Mouse (Mus musculus): ENCODE data around the gene Lexm. TPM values are rescaled to one million over a fixed set of nuclear protein-coding genes. Genes with fewer than 3 reads are reported as not detected.

Lexm gene
- total and polyA plus RNA-seq, 3 experiments = 0.19 to 0.21 TPM; not detected in 1

DNA sequence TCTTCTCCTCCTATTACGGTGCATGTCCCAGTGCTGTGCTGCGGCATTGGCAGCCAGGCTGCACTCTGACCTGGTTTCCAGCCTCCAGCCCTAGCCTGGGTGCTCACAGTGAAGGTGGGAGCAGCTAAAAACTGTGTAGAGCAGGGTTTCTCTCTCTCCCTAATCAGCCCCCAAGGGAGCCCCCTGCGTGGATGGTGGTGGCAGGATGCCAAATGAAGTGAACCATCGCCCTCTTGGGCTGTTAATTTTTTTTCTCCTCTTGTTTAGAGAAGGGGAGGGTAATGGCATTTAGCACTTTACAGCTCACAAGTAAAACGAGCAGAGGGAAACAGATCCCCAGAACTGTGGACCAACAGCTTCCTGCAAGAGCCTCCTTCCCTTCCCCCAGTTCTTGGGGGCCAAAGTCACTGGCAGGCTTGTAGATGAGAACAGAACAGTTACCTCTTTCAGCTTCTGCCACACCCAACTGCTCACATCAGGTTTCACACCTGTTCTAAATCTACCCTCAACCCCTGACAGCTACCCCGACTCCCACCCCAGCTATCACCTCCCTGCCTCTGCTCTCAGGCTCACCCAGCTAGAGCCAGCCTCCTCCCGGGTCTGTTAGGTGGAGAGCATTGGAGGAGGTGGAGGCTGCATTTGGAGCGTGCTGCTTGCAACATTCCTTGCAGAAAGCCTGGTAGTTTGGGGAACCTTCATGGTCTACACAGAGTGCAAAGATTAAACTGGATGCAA lies 26.6 kb upstream of the Lexm start:
- TF ChIP-seq CTCF (conservative IDR thresholded peaks at IDR 0.05 in 1 of 2, IDR thresholded peaks at IDR 0.05 in 1 of 2; ENCODE audit: low read depth in 2 of 2, low read length in 2 of 2) (no peak), ELF1 (IDR thresholded peaks at IDR 0.05; ENCODE audit: low read depth, low read length) (no peak), ZKSCAN1 (IDR thresholded peaks at IDR 0.05; ENCODE audit: borderline replicate concordance, low read depth, low read length) (no peak), RCOR1 (conservative IDR thresholded peaks at IDR 0.05; ENCODE audit: low read depth, low read length) (no peak), BHLHE40 (IDR thresholded peaks at IDR 0.05; ENCODE audit: low read depth, low read length) (no peak), ZMIZ1 (IDR thresholded peaks at IDR 0.05; ENCODE audit: low read depth, low read length) (no peak), TCF12 (IDR thresholded peaks at IDR 0.05; ENCODE audit: low read depth, low read length) (no peak), SIN3A (IDR thresholded peaks at IDR 0.05; ENCODE audit: low read length) (no peak), GABPA (IDR thresholded peaks at IDR 0.05; ENCODE audit: insufficient replicate concordance, low read depth, low read length) (no peak), IRF4 (IDR thresholded peaks at IDR 0.05; ENCODE audit: low read depth, low read length) (no peak), EP300 (IDR thresholded peaks at IDR 0.05; ENCODE audit: low read length) (no peak), KAT2A (IDR thresholded peaks at IDR 0.05; ENCODE audit: insufficient replicate concordance, low read length) (no peak), CHD1 (IDR thresholded peaks at IDR 0.05; ENCODE audit: low read depth, low read length) (no peak), MAZ (IDR thresholded peaks at IDR 0.05; ENCODE audit: low read depth, low read length) (no peak), JUND (conservative IDR thresholded peaks at IDR 0.05; ENCODE audit: low read depth, low read length) (no peak), SMC3 (IDR thresholded peaks at IDR 0.05; ENCODE audit: low read depth, low read length) (no peak), POLR2A (IDR thresholded peaks at IDR 0.05; ENCODE audit: low read depth, low read length) (no peak), ETS1 (conservative IDR thresholded peaks at IDR 0.05; ENCODE audit: low read depth, low read length) (no peak), MAX (IDR thresholded peaks at IDR 0.05; ENCODE audit: low read length) (no peak), NELFE (IDR thresholded peaks at IDR 0.05; ENCODE audit: low read depth, low read length) (no peak)
- no peak overlapping the region for H3K4me3 ChIP-seq (replicated peaks in 1 of 3; ENCODE audit: low read depth in 2 of 3, low read length in 2 of 3, poor library complexity in 1 of 3)
- H3K9ac ChIP-seq (ENCODE audit: insufficient read depth, low read depth) = no peak overlapping the region
- no peaks in the 10 kb centered on the region for H3K36me3 ChIP-seq (replicated peaks in 1 of 2; ENCODE audit: control insufficient read depth in 1 of 2, insufficient read depth in 1 of 2, low read length in 1 of 2)
- peaks cover 27% of the 10 kb centered on the region for H3K27me3 ChIP-seq (replicated peaks)
- no peak overlapping the region for H3K27ac ChIP-seq (ENCODE audit: insufficient read depth, low read depth)
- in situ Hi-C loops (cut with MboI; ENCODE audit: low pct_ligation_motif_present, low pct_unique_long_range_greater_than_20kb, low sequenced_read_pairs) (loop anchor here (25.0 kb wide), 1 partner anchor 519 kb away; no protein-coding TSS in a partner anchor), dilution Hi-C loops (cut with MboI; ENCODE audit: extremely low pct_ligation_motif_present, extremely low pct_unique_long_range_greater_than_20kb, low sequenced_read_pairs) (no loop called here)
- peaks cover 3 to 18% of the 10 kb centered on the region in 2 experiments; a peak in 2 of 4 replicates for H3K4me1 ChIP-seq (ENCODE audit: control insufficient read depth in 1 of 2, insufficient read depth in 2 of 2)
- no peaks in the 10 kb centered on the region for H3K79me2 ChIP-seq (replicated peaks; ENCODE audit: control insufficient read depth, extremely low read depth, insufficient read depth, poor library complexity, severe bottlenecking)
- DNase-seq (ENCODE audit: extremely low read depth) = no peak
- no peak overlapping the region for H3K4me2 ChIP-seq (ENCODE audit: insufficient read depth, low read depth, poor library complexity, severe bottlenecking)
- peaks cover 13% of the 10 kb centered on the region for H3K9me3 ChIP-seq (replicated peaks; ENCODE audit: low read length)

DNA sequence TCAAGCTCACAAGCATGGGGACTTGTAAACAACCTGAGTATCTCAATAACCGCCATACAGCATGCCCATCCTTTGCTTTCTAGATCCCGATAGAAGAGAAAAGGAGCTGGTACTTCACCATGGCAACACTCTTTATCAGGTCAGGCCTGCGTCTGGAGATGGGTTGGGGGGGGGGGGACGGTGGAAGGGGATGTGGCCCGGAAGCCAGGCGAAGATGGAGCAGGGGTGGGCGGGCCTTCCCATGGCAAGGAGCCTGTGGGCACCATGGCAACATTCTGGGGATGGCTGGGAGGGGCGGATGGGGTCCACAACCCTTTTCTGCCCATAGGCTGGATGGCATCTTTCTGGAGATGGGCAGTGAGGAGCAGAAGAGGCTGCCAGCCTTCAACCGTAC lies 17.0 kb upstream of the Lexm start:
- dilution Hi-C loops (cut with MboI; ENCODE audit: extremely low pct_ligation_motif_present, extremely low pct_unique_long_range_greater_than_20kb, low sequenced_read_pairs) = no loop called here
- no peak for TF ChIP-seq MAZ (IDR thresholded peaks at IDR 0.05; ENCODE audit: low read depth, low read length)
- TF ChIP-seq TBP (conservative IDR thresholded peaks at IDR 0.05; ENCODE audit: low read depth, low read length) = no peak
- TF ChIP-seq JUND (conservative IDR thresholded peaks at IDR 0.05; ENCODE audit: low read depth, low read length) = no peak
- TF ChIP-seq CHD1 (IDR thresholded peaks at IDR 0.05; ENCODE audit: low read depth, low read length) = no peak
- no peak for TF ChIP-seq USF1 (IDR thresholded peaks at IDR 0.05; ENCODE audit: low read depth, low read length)
- TF ChIP-seq PAX5 (IDR thresholded peaks at IDR 0.05; ENCODE audit: low read length) = no peak
- no peak for TF ChIP-seq HCFC1 (IDR thresholded peaks at IDR 0.05; ENCODE audit: low read depth, low read length)
- no peak for TF ChIP-seq ELF1 (IDR thresholded peaks at IDR 0.05; ENCODE audit: low read depth, low read length)
- TF ChIP-seq POLR2A (IDR thresholded peaks at IDR 0.05; ENCODE audit: low read depth, low read length) = no peak
- TF ChIP-seq ZC3H11A (IDR thresholded peaks at IDR 0.05; ENCODE audit: low read depth, low read length) = no peak
- no peak for TF ChIP-seq BHLHE40 (IDR thresholded peaks at IDR 0.05; ENCODE audit: low read depth, low read length)
- no peak for TF ChIP-seq JUN (IDR thresholded peaks at IDR 0.05; ENCODE audit: insufficient read depth, low read depth, low read length)
- TF ChIP-seq EP300 (IDR thresholded peaks at IDR 0.05; ENCODE audit: low read length) = no peak
- no peak for TF ChIP-seq ETS1 (conservative IDR thresholded peaks at IDR 0.05; ENCODE audit: low read depth, low read length)
- no peak for TF ChIP-seq USF2 (conservative IDR thresholded peaks at IDR 0.05; ENCODE audit: low read depth, low read length)
- no peak for TF ChIP-seq MAFK (IDR thresholded peaks at IDR 0.05; ENCODE audit: insufficient replicate concordance, low read length)
- no peak for TF ChIP-seq MYC (IDR thresholded peaks at IDR 0.05; ENCODE audit: low read depth, low read length)
- no peak for TF ChIP-seq UBTF (IDR thresholded peaks at IDR 0.05; ENCODE audit: low read depth, low read length)

More for the DNA sequence above, 17.0 kb upstream of the Lexm start:
- Histone ChIP-seq H3K9me3 (replicated peaks; ENCODE audit: low read length) (peaks cover 3% of the 10 kb centered on the region), H3K4me1 (ENCODE audit: control insufficient read depth in 1 of 2, insufficient read depth in 2 of 2) (peaks cover 0 to 3% of the 10 kb centered on the region in 2 experiments; a peak in 2 of 4 replicates), H3K4me2 (ENCODE audit: insufficient read depth, low read depth, poor library complexity, severe bottlenecking) (no peak overlapping the region), H3K9ac (ENCODE audit: insufficient read depth, low read depth) (no peak overlapping the region), H3K36me3 (replicated peaks in 1 of 2; ENCODE audit: control insufficient read depth in 1 of 2, insufficient read depth in 1 of 2, low read length in 1 of 2) (no peaks in the 10 kb centered on the region), H3K27ac (ENCODE audit: insufficient read depth, low read depth) (no peak overlapping the region), H3K79me2 (replicated peaks; ENCODE audit: control insufficient read depth, extremely low read depth, insufficient read depth, poor library complexity, severe bottlenecking) (no peaks in the 10 kb centered on the region), H3K4me3 (replicated peaks in 1 of 3; ENCODE audit: low read depth in 2 of 3, low read length in 2 of 3, poor library complexity in 1 of 3) (no peak overlapping the region), H3K27me3 (replicated peaks) (peaks cover 73% of the 10 kb centered on the region)
- in situ Hi-C loops (cut with MboI; ENCODE audit: low pct_ligation_motif_present, low pct_unique_long_range_greater_than_20kb, low sequenced_read_pairs) = loop anchor here (10.0 to 25.0 kb wide), 2 partner anchors 161 to 528 kb away; no protein-coding TSS in a partner anchor
- no peak for DNase-seq (ENCODE audit: extremely low read depth)
